Mouse (Mus musculus) neutrophil, adult 5-6 weeks (primary cell): ENCODE results near the gene Eng. TPM values are rescaled to one million over a fixed set of nuclear protein-coding genes. Genes with fewer than 3 reads are reported as not detected.
A peak's percentile ranks its signal among the peaks of the same experiment; 100 is the strongest.

Source experiments
- ATAC-seq: fragments of 151-379, 151-347 bp; 2 replicates; pipeline ENCODE4 v1.8.0; 2017; ENCODE audit warnings: mild to moderate bottlenecking, moderate TSS enrichment; ENCODE audit not compliant: insufficient number of reproducible peaks, poor library complexity, low FRiP score, severe bottlenecking; ENCODE audit errors: extremely low read depth
- total RNA-seq: library from RNA; stranded (forward); fragments of 200-1000 nt; gene quantifications from 2 replicates; pipeline ENCODE4 v1.2.3, GENCODE M21; 2017

The Eng gene
- 0.25 TPM in 1 of 2 replicates, not detected in the other for total RNA-seq

- no peak for ATAC-seq
These were observed at the start of gene Eng for GRCm38 (mm10) chr2:32646379-32647056. TSS of gene Eng (plus strand) at chr2:32646595.

- no peak for ATAC-seq
These were observed 49.7 kb upstream of the Eng start for GRCm38 (mm10) chr2:32596725-32597124.

GRCm38 (mm10) chr2:32597248-32597647, 49.1 kb upstream of the Eng start:
- ATAC-seq: no peak

GRCm38 (mm10) chr2:32597699-32598098, 48.7 kb upstream of the Eng start:
- ATAC-seq: no peak

- no peak for ATAC-seq
These were observed 47.9 kb upstream of the Eng start for GRCm38 (mm10) chr2:32598506-32598905.

GRCm38 (mm10) chr2:32599409-32599808, 47.0 kb upstream of the Eng start, which contains the start of gene St6galnac6:
TSS of gene St6galnac6 (plus strand) at chr2:32599709.
- no peak for ATAC-seq

- peak; percentile 34; the same call in 1 of the 2 replicates for ATAC-seq
These were observed 44.9 kb upstream of the Eng start for GRCm38 (mm10) chr2:32601417-32602065.

GRCm38 (mm10) chr2:32602600-32603054, 43.8 kb upstream of the Eng start:
- ATAC-seq: peak; percentile 66

- no peak for ATAC-seq
These were observed 41.8 kb upstream of the Eng start for GRCm38 (mm10) chr2:32604631-32605030.

- ATAC-seq: peak; percentile 31
These were observed 39.9 kb upstream of the Eng start for GRCm38 (mm10) chr2:32606161-32607142.

GRCm38 (mm10) chr2:32607262-32607947, 39.0 kb upstream of the Eng start:
- peak; percentile 23; the same call in 1 of the 2 replicates for ATAC-seq

GRCm38 (mm10) chr2:32608141-32608777, 38.1 kb upstream of the Eng start:
- peak; percentile 20; the same call in 1 of the 2 replicates for ATAC-seq

GRCm38 (mm10) chr2:32608778-32609435, 37.5 kb upstream of the Eng start:
- no peak for ATAC-seq

GRCm38 (mm10) chr2:32610610-32611229, 35.7 kb upstream of the Eng start:
- ATAC-seq: no peak

GRCm38 (mm10) chr2:32612274-32612673, 34.1 kb upstream of the Eng start:
- no peak for ATAC-seq

GRCm38 (mm10) chr2:32617109-32617508, 29.3 kb upstream of the Eng start:
- ATAC-seq: no peak

- ATAC-seq: no peak
These were observed 28.8 kb upstream of the Eng start for GRCm38 (mm10) chr2:32617601-32618000.
